Comparison of ENCODE assay signal across 9 mouse cellular contexts in genomic region chr15:103302341-103303021, GRCm38 (mm10). TPM values are rescaled to one million over a fixed set of nuclear protein-coding genes. Genes with fewer than 3 reads are reported as not detected.
A peak's percentile ranks its signal among the peaks of the same experiment; 100 is the strongest.
DNase-seq lines count a peak whose midpoint lies in the region; ATAC-seq and TF ChIP-seq lines count a peak whose summit lies in the region.
"Had no signal": no experiment of that assay in that cellular context is flagged by ENCODE, and none has a peak within 500 bp of the region (broad histone marks: within the 10 kb centered on the region; RNA-seq: fewer than 3 reads in every experiment).

No protein-coding gene starts in this region.

- peaks cover 27% of the 10 kb centered on the region for H3K36me3 ChIP-seq in C2C12 (ENCODE audit: control insufficient read depth, insufficient read depth)
- H3K36me3 ChIP-seq in midbrain, embryonic 12.5 days = peaks cover 4% of the 10 kb centered on the region; the same call in 1 of the 2 replicates

- no peaks in the 10 kb centered on the region for H3K27me3 ChIP-seq in C2C12 (ENCODE audit: control insufficient read depth, insufficient read depth, insufficient read length)
- H3K27me3 ChIP-seq in midbrain, embryonic 12.5 days = no peaks in the 10 kb centered on the region

- peak overlapping the region; percentile 48; the same call in 1 of the 2 replicates for H3K9ac ChIP-seq in midbrain, embryonic 12.5 days (replicated peaks)

- no peaks in the 10 kb centered on the region for H3K9me3 ChIP-seq in midbrain, embryonic 12.5 days

- WGBS in midbrain, embryonic 12.5 days = 37% methylated on average over 6 of the region's 6 CpGs

- H3K27ac ChIP-seq in midbrain, embryonic 12.5 days (replicated peaks) = peak overlapping the region; percentile 97

- H3K79me3 ChIP-seq in C2C12 (ENCODE audit: low read depth) = no peaks in the 10 kb centered on the region

- H3K4me3 ChIP-seq in C2C12 (ENCODE audit: insufficient read depth, poor library complexity, severe bottlenecking) = no peak overlapping the region
- H3K4me3 ChIP-seq in midbrain, embryonic 12.5 days = no peak overlapping the region

- no peak for TF ChIP-seq POLR2A in brain, embryonic 14.5 days (IDR thresholded peaks at IDR 0.05; ENCODE audit: borderline replicate concordance, extremely low read depth, insufficient read depth, insufficient read length, poor library complexity, severe bottlenecking)

- no peak for TF ChIP-seq CTCF in C2C12 (IDR thresholded peaks at IDR 0.05; ENCODE audit: control insufficient read depth, insufficient read depth, insufficient read length)
- TF ChIP-seq CTCF in brain, embryonic 14.5 days (IDR thresholded peaks at IDR 0.05; ENCODE audit: borderline replicate concordance, extremely low read depth, insufficient read depth, insufficient read length) = no peak

- peak; percentile 22 for DNase-seq in brain, embryonic 14.5 days (ENCODE audit: low read depth)
- DNase-seq in forelimb bud, embryonic 11.5 days (ENCODE audit: low read depth, low spot score) = peak; percentile 76
- DNase-seq in frontal cortex, postnatal 25 days (ENCODE audit: low spot score in 2 of 2) = no peak
- no peak for DNase-seq in layer of hippocampus, postnatal 14 days (ENCODE audit: low spot score in 2 of 2)
- no peak for DNase-seq in right cerebral cortex, postnatal 25 days
- DNase-seq: lung, postnatal 10 days had no signal

- peaks cover 87% of the 10 kb centered on the region for H3K4me1 ChIP-seq in midbrain, embryonic 12.5 days

- no peak overlapping the region for H3K4me2 ChIP-seq in midbrain, embryonic 12.5 days (replicated peaks)

- H3K79me2 ChIP-seq in C2C12 (ENCODE audit: control insufficient read depth, insufficient read depth) = no peaks in the 10 kb centered on the region

- no peak overlapping the region for H3ac ChIP-seq in C2C12 (ENCODE audit: control insufficient read depth, insufficient read length, low read depth)

- ATAC-seq in midbrain, embryonic 12.5 days (ENCODE audit: low FRiP score, low read depth) = no peak

TF ChIP-seq in C2C12, 6 proteins besides CTCF, POLR2A, EP300 and RAD21:
- TF ChIP-seq MYOD1 (IDR thresholded peaks at IDR 0.05; ENCODE audit: control insufficient read depth, insufficient read length, low read depth) (peak; percentile 63), CEBPB (IDR thresholded peaks at IDR 0.05; ENCODE audit: low read depth) (no peak), MAX (IDR thresholded peaks at IDR 0.05) (no peak)
TF ChIP-seq in C2C12: peak in this region for 1.

RNA-seq across cellular contexts. Expression of gene Gpr84, which starts 7.9 kb away (rescaled TPM):
- polyA plus RNA-seq in C2C12 (2012; fragmentation: generic; extraction: Trizol) = not detected
- 0.30 and 0.33 TPM in 2 replicates for polyA plus RNA-seq in brain, embryonic 14.5 days (2012; rRNA removed)
- polyA plus RNA-seq in midbrain, embryonic 12.5 days (2016; fragmentation: Nextera tagmentation; extraction: Ambion mirVana) = 0.10 and 0.20 TPM in 2 replicates
- under 1 TPM; 0.74 to 0.81 TPM for total RNA-seq in layer of hippocampus, postnatal 14 days (2021)
- total RNA-seq: common myeloid progenitor, adult 5-6 weeks had no signal

RNA-seq across cellular contexts. Expression of gene Copz1, which starts 30.0 kb away (rescaled TPM):
- 191 TPM for polyA plus RNA-seq in C2C12 (2012; fragmentation: generic; extraction: Trizol)
- 165 and 192 TPM in 2 replicates for polyA plus RNA-seq in brain, embryonic 14.5 days (2012; rRNA removed)
- 232 and 235 TPM in 2 replicates for polyA plus RNA-seq in midbrain, embryonic 12.5 days (2016; fragmentation: Nextera tagmentation; extraction: Ambion mirVana)
- 100 to 1,000 TPM; 102 to 105 TPM for total RNA-seq in layer of hippocampus, postnatal 14 days (2021)

RNA-seq across cellular contexts. Expression of gene Zfp385a, which starts 37.4 kb away (rescaled TPM):
- polyA plus RNA-seq in C2C12 (2012; fragmentation: generic; extraction: Trizol) = 21.2 TPM
- polyA plus RNA-seq in brain, embryonic 14.5 days (2012; rRNA removed) = 20.3 and 37.5 TPM in 2 replicates
- 19.6 and 20.8 TPM in 2 replicates for polyA plus RNA-seq in midbrain, embryonic 12.5 days (2016; fragmentation: Nextera tagmentation; extraction: Ambion mirVana)
- 10 to 100 TPM; 43.2 to 44.4 TPM for total RNA-seq in layer of hippocampus, postnatal 14 days (2021)

RNA-seq across cellular contexts. Expression of gene Nfe2, which starts 44.3 kb away (rescaled TPM):
- 0.25 TPM for polyA plus RNA-seq in C2C12 (2012; fragmentation: generic; extraction: Trizol)
- polyA plus RNA-seq in brain, embryonic 14.5 days (2012; rRNA removed) = 0.53 and 1.2 TPM in 2 replicates
- polyA plus RNA-seq in midbrain, embryonic 12.5 days (2016; fragmentation: Nextera tagmentation; extraction: Ambion mirVana) = 3.4 and 3.8 TPM in 2 replicates
- total RNA-seq in layer of hippocampus, postnatal 14 days (2021) = not detected

Comparison
In these comparisons a context has a peak if more than half of its experiments do, and no peak if none do; other contexts are left out.
1. DNase-seq: peak in brain, embryonic 14.5 days (single experiment) and forelimb bud, embryonic 11.5 days (single experiment); none in frontal cortex, postnatal 25 days (0 of 2), layer of hippocampus, postnatal 14 days (0 of 2) and right cerebral cortex, postnatal 25 days (single experiment).